Mouse (Mus musculus) C2C12 (cell line): ENCODE measurements around the gene Fbxo40. TPM values are rescaled to one million over a fixed set of nuclear protein-coding genes. Genes with fewer than 3 reads are reported as not detected.

Experiments used
- H3K27me3 ChIP-seq: one replicate; pipeline ENCODE4 v1.6.1; 2011; ENCODE audit not compliant: control insufficient read depth, insufficient read depth, insufficient read length
- H3K36me3 ChIP-seq: one replicate; pipeline ENCODE4 v1.6.1; 2011; ENCODE audit not compliant: control insufficient read depth, insufficient read depth
- H3K4me3 ChIP-seq: one replicate; pipeline ENCODE4 v1.5.1; 2011; ENCODE audit warnings: mild to moderate bottlenecking, control low read depth; ENCODE audit not compliant: poor library complexity, insufficient read depth, severe bottlenecking
- H3K79me2 ChIP-seq: one replicate; pipeline ENCODE4 v1.6.1; 2011; ENCODE audit not compliant: control insufficient read depth, insufficient read depth
- H3K79me3 ChIP-seq: one replicate; pipeline ENCODE4 v1.6.1; 2011; ENCODE audit warnings: low read depth, control low read depth
- H3ac ChIP-seq: one replicate; pipeline ENCODE3; 2011; ENCODE audit warnings: low read depth; ENCODE audit not compliant: control insufficient read depth, insufficient read length
- CEBPB ChIP-seq: IDR thresholded peaks from one replicate; pipeline ENCODE4 v1.6.1; 2011; ENCODE audit warnings: low read depth, mild to moderate bottlenecking, control low read depth, moderate library complexity
- CTCF ChIP-seq: IDR thresholded peaks from one replicate; pipeline ENCODE4 v1.5.1; 2011; ENCODE audit not compliant: control insufficient read depth, insufficient read depth, insufficient read length
- FOSL1 ChIP-seq: IDR thresholded peaks from one replicate; pipeline ENCODE4 v1.8.0; 2011; ENCODE audit warnings: mild to moderate bottlenecking, low read length; ENCODE audit not compliant: poor library complexity, insufficient read depth, severe bottlenecking
- MAX ChIP-seq: IDR thresholded peaks from one replicate; pipeline ENCODE4 v1.6.1; 2011; ENCODE audit warnings: mild to moderate bottlenecking, control low read depth
- MYOD1 ChIP-seq: IDR thresholded peaks from one replicate; pipeline ENCODE4 v1.6.1; 2011; ENCODE audit warnings: low read depth; ENCODE audit not compliant: control insufficient read depth, insufficient read length
- MYOG ChIP-seq: IDR thresholded peaks from one replicate; pipeline ENCODE4 v1.6.1; 2011; ENCODE audit not compliant: control insufficient read depth, insufficient read length; ENCODE audit errors: extremely low read depth
- USF1 ChIP-seq: IDR thresholded peaks from one replicate; pipeline ENCODE4 v1.6.1; 2011; ENCODE audit warnings: low read depth, mild to moderate bottlenecking, control low read depth, moderate library complexity
- polyA plus RNA-seq: library from polyadenylated mRNA; unstranded; fragments of >200 nt; fragmentation: generic; extraction: Trizol; gene quantifications from one replicate; pipeline ENCODE4 v1.2.1, GENCODE M21; 2012; ENCODE audit warnings: missing spikeins

The Fbxo40 gene
- polyA plus RNA-seq, 1 experiment = 0.02 TPM

DNA sequence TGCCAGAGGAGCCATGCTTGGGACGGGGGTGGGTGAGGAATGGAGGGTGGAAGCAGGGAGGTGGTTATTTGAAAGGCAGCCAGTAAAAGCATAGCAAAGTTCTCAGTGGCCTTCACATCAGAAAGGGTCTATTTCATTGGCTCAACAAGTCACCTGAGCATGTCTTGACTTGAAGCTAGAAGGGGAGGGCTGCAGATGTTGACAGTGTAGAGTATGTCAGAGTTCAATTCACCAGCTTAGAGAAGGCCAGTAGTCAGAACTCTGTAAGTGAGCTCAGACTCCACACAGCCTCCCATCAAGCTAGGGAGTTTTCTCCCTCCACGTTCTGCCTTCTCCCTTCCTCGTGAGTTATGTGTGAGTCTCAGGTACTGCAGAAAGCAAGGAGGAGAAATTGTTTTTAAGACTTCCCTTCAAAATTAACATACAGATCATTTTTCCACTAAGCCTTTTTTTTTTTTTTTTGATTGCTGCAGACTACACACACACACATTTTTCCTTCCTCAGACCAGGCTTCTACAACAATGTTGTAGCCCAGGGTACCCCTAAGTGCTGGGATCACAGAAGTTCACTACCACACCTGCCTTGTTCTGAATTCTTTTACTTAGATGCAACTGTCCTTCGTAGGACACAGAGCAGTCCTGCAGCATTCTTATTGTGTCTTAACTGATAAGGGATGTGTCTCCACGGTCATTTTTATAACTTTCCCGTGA lies 56.0 kb downstream of the Fbxo40 start:
- Histone ChIP-seq H3K27me3 (no peaks in the 10 kb centered on the region), H3K79me3 (no peaks in the 10 kb centered on the region), H3K79me2 (no peaks in the 10 kb centered on the region), H3ac (no peak overlapping the region), H3K4me3 (no peak overlapping the region), H3K36me3 (peaks cover 12% of the 10 kb centered on the region)
- no peak for TF ChIP-seq MAX
- TF ChIP-seq FOSL1 = no peak
- TF ChIP-seq CEBPB = no peak
- TF ChIP-seq USF1 = no peak
- TF ChIP-seq CTCF = no peak
- no peak for TF ChIP-seq MYOG
- no peak for TF ChIP-seq MYOD1

GRCm38 (mm10) chr16:36932546-36932945 lies 57.7 kb downstream of the Fbxo40 start:
- H3K36me3 ChIP-seq = peaks cover 25% of the 10 kb centered on the region

GRCm38 (mm10) chr16:36931976-36932375 lies 58.3 kb downstream of the Fbxo40 start:
- Histone ChIP-seq H3ac (no peak overlapping the region), H3K4me3 (no peak overlapping the region), H3K79me2 (no peaks in the 10 kb centered on the region), H3K36me3 (peaks cover 25% of the 10 kb centered on the region), H3K27me3 (no peaks in the 10 kb centered on the region), H3K79me3 (no peaks in the 10 kb centered on the region)
- TF ChIP-seq MYOD1 (no peak), CEBPB (no peak)

More at GRCm38 (mm10) chr16:36932546-36932945, 57.7 kb downstream of the Fbxo40 start:
- no peaks in the 10 kb centered on the region for H3K79me3 ChIP-seq
- no peak overlapping the region for H3ac ChIP-seq
- H3K27me3 ChIP-seq = no peaks in the 10 kb centered on the region
- H3K4me3 ChIP-seq = no peak overlapping the region
- H3K79me2 ChIP-seq = no peaks in the 10 kb centered on the region
- TF ChIP-seq FOSL1 (no peak), CTCF (no peak), USF1 (no peak), CEBPB (no peak), MAX (no peak), MYOG (no peak)

DNA sequence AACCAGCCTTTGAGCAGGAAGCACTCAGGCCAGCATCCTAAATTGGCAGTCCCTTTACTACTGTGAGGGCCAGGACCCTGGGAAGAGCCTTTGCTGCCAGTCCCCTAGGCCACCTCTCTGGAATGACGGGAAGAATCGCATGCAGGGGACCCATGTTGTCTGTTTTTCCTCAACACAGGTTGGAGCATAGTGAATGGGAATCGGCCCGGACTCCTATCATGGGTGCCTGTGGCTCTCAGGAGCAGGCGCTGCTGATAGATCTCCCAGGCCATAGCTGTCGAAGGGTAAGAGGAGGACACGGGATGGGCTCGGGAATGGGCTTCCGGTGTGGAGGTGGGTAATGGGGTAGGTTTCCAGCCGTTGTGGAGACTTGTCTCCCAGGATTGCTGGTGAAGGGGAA lies 58.9 kb downstream of the Fbxo40 start:
- TF ChIP-seq FOSL1 = no peak
- no peak for TF ChIP-seq USF1
- no peak for TF ChIP-seq CEBPB
- no peak for TF ChIP-seq MYOD1
- TF ChIP-seq MAX = no peak
- no peak for TF ChIP-seq MYOG
- TF ChIP-seq CTCF = no peak
- no peaks in the 10 kb centered on the region for H3K27me3 ChIP-seq
- H3K4me3 ChIP-seq = no peak overlapping the region
- H3K79me2 ChIP-seq = no peaks in the 10 kb centered on the region
- no peak overlapping the region for H3ac ChIP-seq
- H3K79me3 ChIP-seq = no peaks in the 10 kb centered on the region
- peaks cover 25% of the 10 kb centered on the region for H3K36me3 ChIP-seq

GRCm38 (mm10) chr16:36930231-36931136 lies 59.8 kb downstream of the Fbxo40 start:
- Histone ChIP-seq H3K4me3 (no peak overlapping the region), H3K79me2 (no peaks in the 10 kb centered on the region), H3K36me3 (peaks cover 25% of the 10 kb centered on the region), H3K79me3 (no peaks in the 10 kb centered on the region), H3ac (no peak overlapping the region), H3K27me3 (no peaks in the 10 kb centered on the region)
- TF ChIP-seq FOSL1 (no peak), CEBPB (no peak), CTCF (no peak), USF1 (no peak), MYOD1 (no peak), MYOG (no peak), MAX (no peak)

GRCm38 (mm10) chr16:36929216-36929615 lies 61.1 kb downstream of the Fbxo40 start:
- H3K79me3 ChIP-seq = no peaks in the 10 kb centered on the region

More at GRCm38 (mm10) chr16:36929216-36929615, 61.1 kb downstream of the Fbxo40 start:
- Histone ChIP-seq H3K79me2 (no peaks in the 10 kb centered on the region), H3K36me3 (peaks cover 25% of the 10 kb centered on the region), H3K4me3 (no peak overlapping the region), H3K27me3 (no peaks in the 10 kb centered on the region), H3ac (no peak overlapping the region)
- TF ChIP-seq MYOD1 = no peak
- no peak for TF ChIP-seq MAX
- no peak for TF ChIP-seq MYOG
- TF ChIP-seq FOSL1 = no peak
- no peak for TF ChIP-seq CTCF
- TF ChIP-seq CEBPB = no peak
- no peak for TF ChIP-seq USF1
